Mouse (Mus musculus) 3134 (cell line): ENCODE data around the gene Fbxl5.

Experiments used
- DNase-seq: peaks from one replicate; pipeline ENCODE4 v3.0.0-alpha.2; 2011; ENCODE audit warnings: low spot score; ENCODE audit not compliant: insufficient read length; ENCODE audit errors: extremely low read depth

Fbxl5 gene

DNA sequence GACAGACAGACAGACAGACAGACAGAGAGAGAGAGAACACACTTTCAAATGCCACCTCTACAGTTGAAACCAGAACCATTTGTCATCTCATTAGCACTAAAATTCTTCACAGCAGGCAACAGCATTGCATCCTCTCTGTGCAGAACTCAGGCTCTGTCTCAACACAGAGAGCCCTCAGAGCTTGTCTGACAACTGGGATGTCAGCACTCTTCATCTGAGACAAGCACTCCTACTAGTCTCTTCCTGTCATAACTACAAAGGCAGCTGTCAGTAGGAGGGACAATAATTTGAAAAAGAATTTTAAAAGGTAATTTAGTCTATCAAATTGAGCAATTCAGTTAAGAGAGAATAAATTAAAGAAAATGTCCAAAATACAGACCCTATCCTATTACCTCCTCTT is 122.2 kb downstream of the Fbxl5 start:
- no peak for DNase-seq

- DNase-seq: no peak
Observed at GRCm38 (mm10) chr5:43697133-43697532, 124.3 kb downstream of the Fbxl5 start.
